Mouse (Mus musculus): ENCODE measurements around the gene Lgals3.

The Lgals3 gene

GRCm38 (mm10) chr14:47371689-47372088 is 4.1 kb downstream of the Lgals3 start:
- no peak for DNase-seq

- DNase-seq = peak; percentile 60
Measured at GRCm38 (mm10) chr14:47373728-47374678, 6.5 kb downstream of the Lgals3 start.

- DNase-seq = no peak
Measured at GRCm38 (mm10) chr14:47376526-47376925, 9.0 kb downstream of the Lgals3 start.

DNA sequence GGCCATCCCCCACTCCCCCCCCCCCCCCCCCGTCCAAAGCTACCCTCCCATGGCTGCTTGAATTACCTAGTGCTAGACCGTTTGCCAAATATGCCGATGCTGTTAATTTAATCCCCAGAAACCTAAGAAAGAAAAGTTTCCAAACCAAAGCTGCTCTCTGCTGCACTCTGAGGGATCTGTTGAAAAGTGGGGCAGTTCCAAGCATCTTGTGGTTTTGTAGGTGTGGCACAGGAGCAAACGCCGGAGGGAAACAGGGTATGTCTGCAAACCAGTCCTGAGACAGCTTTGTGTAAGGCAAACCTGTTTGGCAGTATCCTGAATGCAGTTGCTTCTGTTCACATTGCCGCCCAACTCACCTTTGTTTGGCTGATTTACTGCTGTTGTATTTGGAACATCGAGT is 10.8 kb downstream of the Lgals3 start:
- DNase-seq = no peak

GRCm38 (mm10) chr14:47383911-47384310 is 16.4 kb downstream of the Lgals3 start:
- no peak for DNase-seq

- DNase-seq = no peak
Measured at GRCm38 (mm10) chr14:47384653-47385052, 17.1 kb downstream of the Lgals3 start.

DNA sequence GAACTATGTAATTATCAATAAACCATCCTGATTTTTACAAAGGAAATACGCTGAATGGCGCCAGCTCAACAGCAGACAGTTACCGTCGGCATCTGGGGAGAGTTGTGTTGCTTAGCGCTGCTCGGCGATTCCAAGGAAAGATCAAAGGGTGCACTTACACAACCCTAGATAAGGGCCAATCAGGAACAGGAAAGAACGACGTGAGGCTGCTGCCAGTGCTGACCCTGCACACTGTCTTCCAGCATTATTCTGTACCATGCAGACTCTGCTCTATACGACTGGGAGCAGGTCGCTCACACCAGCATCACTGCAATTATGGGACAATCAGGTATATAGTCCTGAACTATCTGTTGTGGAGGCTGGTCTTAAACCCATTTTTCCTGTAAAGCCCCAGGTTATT is 18.6 kb downstream of the Lgals3 start:
- DNase-seq = no peak

- no peak for DNase-seq
Measured at GRCm38 (mm10) chr14:47393354-47394094, 26.0 kb downstream of the Lgals3 start.

DNA sequence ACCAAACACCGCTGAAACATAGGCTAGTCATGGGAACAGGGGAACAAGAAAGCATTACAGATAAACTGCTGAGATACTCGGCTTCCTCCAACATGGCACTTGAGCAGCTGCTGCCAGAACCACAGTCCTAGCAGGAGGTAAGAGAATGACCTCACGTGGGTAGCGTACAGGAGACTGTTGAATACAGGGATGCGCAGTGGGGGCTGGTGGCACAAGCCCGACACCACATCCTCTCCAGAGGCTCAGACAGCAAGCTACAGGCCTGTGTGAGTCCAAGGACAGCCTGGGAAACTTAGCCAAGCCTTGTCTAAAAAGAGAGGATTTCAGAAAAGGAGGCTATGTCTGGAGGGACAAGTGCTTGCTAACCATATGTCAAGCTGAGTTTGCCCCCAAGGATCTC is 27.5 kb downstream of the Lgals3 start:
- DNase-seq = no peak

- no peak for DNase-seq
Measured at GRCm38 (mm10) chr14:47395462-47396026, 28.0 kb downstream of the Lgals3 start.

GRCm38 (mm10) chr14:47396165-47396652 is 28.7 kb downstream of the Lgals3 start:
- DNase-seq = peak; percentile 8

GRCm38 (mm10) chr14:47402735-47403134 is 35.2 kb downstream of the Lgals3 start:
- no peak for DNase-seq

GRCm38 (mm10) chr14:47406000-47406399 is 38.4 kb downstream of the Lgals3 start:
- DNase-seq = no peak

DNA sequence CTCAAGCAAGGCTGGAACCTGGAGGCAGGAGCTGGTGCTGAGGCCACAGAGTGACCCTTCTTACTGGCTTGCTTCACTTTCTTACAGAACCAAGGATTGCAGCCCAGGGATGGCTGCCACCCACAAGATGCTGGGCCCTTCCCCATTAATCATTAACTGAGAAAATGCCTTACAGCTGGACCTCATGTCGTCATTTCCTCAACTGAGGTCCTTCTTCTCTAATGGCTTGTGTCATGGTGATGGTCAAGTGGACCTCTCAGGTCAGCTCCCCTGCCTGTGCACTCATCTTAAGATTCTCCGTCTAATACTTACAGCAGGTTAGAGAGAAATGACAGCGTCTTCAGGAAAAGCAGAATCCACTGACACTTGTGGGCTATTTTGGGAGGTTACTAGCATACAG is 49.8 kb downstream of the Lgals3 start:
- no peak for DNase-seq

- peak; percentile 92 for DNase-seq
Measured at GRCm38 (mm10) chr14:47417775-47418665, 50.5 kb downstream of the Lgals3 start, which contains the start of gene Dlgap5. Gene Dlgap5 (minus strand): TSS chr14:47418407.

- DNase-seq = no peak
Measured at GRCm38 (mm10) chr14:47418666-47418991, 51.1 kb downstream of the Lgals3 start.

DNA sequence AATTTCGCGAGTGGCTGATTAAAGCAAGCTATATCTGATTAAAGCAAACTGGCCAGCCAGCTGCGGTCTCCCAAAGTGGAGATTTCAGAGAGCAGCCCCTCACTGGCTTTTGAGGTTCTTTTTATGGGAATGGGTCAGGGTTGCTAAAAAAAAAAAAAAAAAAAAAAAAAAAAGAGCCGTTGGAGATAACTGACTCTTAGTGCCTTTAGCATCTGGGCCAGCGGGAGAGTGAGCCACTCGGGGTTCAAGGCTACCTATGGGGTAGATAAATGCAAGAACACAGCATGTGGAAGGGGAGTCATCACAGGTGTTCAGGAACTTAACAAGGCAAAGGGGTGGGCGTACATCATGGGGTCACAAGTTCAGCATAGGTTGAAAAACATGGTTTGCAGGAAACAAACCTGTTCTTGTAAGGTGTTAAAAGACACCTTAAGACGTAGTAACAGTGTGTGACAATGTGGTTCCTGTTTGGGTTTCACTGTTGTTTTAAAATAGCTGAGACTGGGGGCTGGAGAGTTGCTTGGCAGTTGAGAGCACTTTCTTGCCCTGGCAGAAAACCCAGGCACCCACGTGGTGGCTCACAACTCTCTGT is 51.6 kb downstream of the Lgals3 start:
- DNase-seq = no peak

DNA sequence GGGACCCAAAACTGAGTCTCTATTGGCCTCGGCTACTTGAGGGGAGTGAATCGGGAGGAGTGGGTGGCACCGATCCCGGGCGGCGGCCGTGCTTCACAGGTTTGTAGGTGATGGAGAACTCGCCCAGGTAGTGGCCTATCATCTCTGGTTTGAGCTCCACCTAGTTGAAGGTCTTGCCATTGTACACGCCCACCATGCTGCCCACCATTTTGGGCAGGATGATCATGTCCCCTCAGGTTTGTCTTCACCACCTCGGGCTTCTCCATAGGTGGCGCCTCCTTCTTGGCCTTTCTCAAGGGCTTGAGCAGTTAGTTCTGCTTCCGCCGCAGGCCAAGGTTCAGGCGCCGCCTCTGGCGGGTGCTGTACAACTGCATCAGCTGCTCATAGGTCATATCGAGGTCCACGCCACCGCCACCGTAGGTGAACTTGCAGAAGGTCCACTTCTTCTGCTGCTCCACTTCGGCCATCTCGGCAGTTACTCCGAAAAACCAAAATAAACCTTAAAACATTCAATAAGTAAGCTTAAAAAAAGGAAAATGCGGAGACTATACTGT is 52.2 kb downstream of the Lgals3 start:
- DNase-seq = no peak

DNA sequence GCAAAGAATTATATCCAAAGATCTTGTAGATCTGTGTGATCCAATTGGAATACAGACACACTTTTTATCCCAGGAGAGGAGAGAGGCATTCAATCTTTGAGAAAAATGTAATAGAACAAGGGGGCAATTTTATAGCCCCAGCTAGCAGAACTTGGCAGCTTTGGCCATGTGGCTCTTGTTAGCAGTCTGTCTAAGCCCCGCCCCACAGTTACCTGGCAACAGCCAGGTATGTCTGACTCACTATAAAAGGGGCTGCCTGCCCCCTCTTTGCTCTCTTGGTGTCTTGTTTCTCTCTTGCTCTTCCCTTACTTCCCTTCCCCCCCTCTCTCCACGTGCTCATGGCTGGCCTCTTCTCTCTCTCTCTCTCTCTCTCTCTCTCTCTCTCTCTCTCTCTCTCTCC is 54.1 kb downstream of the Lgals3 start:
- no peak for DNase-seq

DNA sequence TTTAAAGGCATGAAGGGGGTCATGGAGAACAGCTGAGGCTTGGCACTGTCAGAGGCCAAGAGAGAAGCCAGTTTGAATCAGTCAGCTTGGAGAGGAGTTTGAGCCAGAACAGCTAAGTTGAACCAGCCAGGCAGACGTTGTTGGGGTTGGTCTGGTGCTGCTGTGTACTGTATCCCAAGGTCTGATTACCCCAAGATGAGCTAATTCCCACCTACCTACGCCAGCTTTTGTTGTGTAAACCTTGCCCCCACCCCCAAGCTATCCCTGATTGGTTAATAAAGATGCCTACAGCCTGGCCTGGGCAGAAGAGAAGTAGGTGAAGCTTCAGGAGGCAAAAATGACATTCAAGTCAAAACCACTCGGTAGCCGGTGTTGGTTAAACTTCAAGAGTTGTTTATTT is 54.9 kb downstream of the Lgals3 start:
- no peak for DNase-seq

GRCm38 (mm10) chr14:47432987-47433386 is 65.4 kb downstream of the Lgals3 start:
- no peak for DNase-seq
